In genomic region chr13:4712698-4713097, GRCm38 (mm10) we compare ENCODE assay signal across 30 mouse cellular contexts.
DNase-seq lines count a peak whose midpoint lies in the region; ATAC-seq lines count a peak whose summit lies in the region.
"Had no signal": no experiment of that assay in that cellular context is flagged by ENCODE, and none has a peak within 500 bp of the region (broad histone marks: within the 10 kb centered on the region; RNA-seq: fewer than 3 reads in every experiment).

No protein-coding gene starts in this region.

- H3K9me3 ChIP-seq in intestine, embryonic 15.5 days = no peaks in the 10 kb centered on the region
- H3K9me3 ChIP-seq: forebrain, embryonic 12.5 days; hindbrain, embryonic 12.5 days; limb, embryonic 15.5 days; liver, embryonic 13.5 days; neural tube, embryonic 13.5 days had no signal

- peak; percentile 71 for ATAC-seq in intestine, embryonic 15.5 days
- ATAC-seq: CD4-positive, CD25-positive, alpha-beta regulatory T cell, adult 4 months; forebrain, postnatal 0 days; hindbrain, postnatal 0 days; lung, postnatal 0 days; midbrain, embryonic 16.5 days had no signal

- no peaks in the 10 kb centered on the region for H3K36me3 ChIP-seq in intestine, embryonic 15.5 days
- H3K36me3 ChIP-seq: forebrain, embryonic 12.5 days; hindbrain, embryonic 12.5 days; limb, embryonic 15.5 days; liver, embryonic 13.5 days; neural tube, embryonic 13.5 days had no signal

- WGBS in intestine, embryonic 15.5 days = 55% methylated on average over 3 of the region's 3 CpGs

- no peaks in the 10 kb centered on the region for H3K4me1 ChIP-seq in intestine, embryonic 15.5 days (replicated peaks)
- H3K4me1 ChIP-seq: forebrain, embryonic 12.5 days; hindbrain, embryonic 12.5 days; limb, embryonic 15.5 days; liver, embryonic 13.5 days; neural tube, embryonic 13.5 days had no signal

- H3K27ac ChIP-seq in intestine, embryonic 15.5 days = no peak overlapping the region
- H3K27ac ChIP-seq: forebrain, embryonic 12.5 days; hindbrain, embryonic 12.5 days; hindbrain, postnatal 0 days; limb, embryonic 15.5 days; liver, embryonic 13.5 days; neural tube, embryonic 13.5 days had no signal

- H3K9ac ChIP-seq in intestine, embryonic 15.5 days = no peak overlapping the region
- H3K9ac ChIP-seq: forebrain, embryonic 12.5 days; forebrain, postnatal 0 days; hindbrain, embryonic 12.5 days; limb, embryonic 15.5 days; liver, embryonic 13.5 days; neural tube, embryonic 13.5 days had no signal

- H3K27me3 ChIP-seq in intestine, embryonic 15.5 days (replicated peaks) = no peaks in the 10 kb centered on the region
- H3K27me3 ChIP-seq: forebrain, embryonic 12.5 days; hindbrain, embryonic 12.5 days; limb, embryonic 15.5 days; liver, embryonic 13.5 days; neural tube, embryonic 13.5 days had no signal

- no peak overlapping the region for H3K4me2 ChIP-seq in intestine, embryonic 15.5 days (replicated peaks)
- H3K4me2 ChIP-seq: forebrain, embryonic 12.5 days; heart, embryonic 11.5 days; hindbrain, embryonic 12.5 days; limb, embryonic 15.5 days; liver, embryonic 13.5 days; neural tube, embryonic 13.5 days had no signal

- H3K4me3 ChIP-seq in intestine, embryonic 15.5 days (replicated peaks) = no peak overlapping the region
- H3K4me3 ChIP-seq: forebrain, embryonic 12.5 days; hindbrain, embryonic 12.5 days; limb, embryonic 15.5 days; liver, embryonic 13.5 days; neural tube, embryonic 13.5 days had no signal

- DNase-seq in embryo, embryonic 10.5 days (ENCODE audit: low spot score) = peak; percentile 2
- no peak for DNase-seq in embryo, embryonic 9.5 days (ENCODE audit: extremely low spot score)
- DNase-seq in NIH3T3 (ENCODE audit: low read depth) = peak; percentile 35
- no peak for DNase-seq in cerebellum, postnatal 14 days
- DNase-seq in lung, postnatal 14 days = no peak
- no peak for DNase-seq in right cerebral cortex, postnatal 10 days (ENCODE audit: low spot score in 2 of 2)
- DNase-seq: adrenal gland, adult 8-10 months; cerebellum, adult 11 months; cerebellum, adult 9-10 months; forebrain, postnatal 0 days; gastrocnemius, postnatal 14 days; heart, adult 11 months; heart, postnatal 36 days; kidney, adult 18-20 months; kidney, postnatal 36 days; layer of hippocampus, postnatal 36 days; left cerebral cortex, postnatal 4 days; liver, embryonic 13.5 days; lung, adult 18-20 months; right cerebral cortex, postnatal 14 days had no signal

Comparison
In these comparisons a context has a peak if more than half of its experiments do, and no peak if none do; other contexts are left out.
1. DNase-seq: peak in embryo, embryonic 10.5 days (single experiment) and NIH3T3 (single experiment); none in embryo, embryonic 9.5 days (single experiment), cerebellum, postnatal 14 days (0 of 2), lung, postnatal 14 days (single experiment) and right cerebral cortex, postnatal 10 days (0 of 2).